Mouse (Mus musculus) cerebellum, adult 18-20 months (tissue): ENCODE results near the gene Epc2.

Experiments used
- DNase-seq, 2 experiments: peaks; one replicate each; pipeline ENCODE4 v3.0.0; 2021

Gene Epc2

GRCm38 (mm10) chr2:49571159-49571920, 120.1 kb downstream of the Epc2 start:
- DNase-seq = no peak

- no peak for DNase-seq
Observed at GRCm38 (mm10) chr2:49572111-49572642, 120.9 kb downstream of the Epc2 start.

- no peak for DNase-seq
Observed at GRCm38 (mm10) chr2:49572684-49573083, 121.4 kb downstream of the Epc2 start.

DNA sequence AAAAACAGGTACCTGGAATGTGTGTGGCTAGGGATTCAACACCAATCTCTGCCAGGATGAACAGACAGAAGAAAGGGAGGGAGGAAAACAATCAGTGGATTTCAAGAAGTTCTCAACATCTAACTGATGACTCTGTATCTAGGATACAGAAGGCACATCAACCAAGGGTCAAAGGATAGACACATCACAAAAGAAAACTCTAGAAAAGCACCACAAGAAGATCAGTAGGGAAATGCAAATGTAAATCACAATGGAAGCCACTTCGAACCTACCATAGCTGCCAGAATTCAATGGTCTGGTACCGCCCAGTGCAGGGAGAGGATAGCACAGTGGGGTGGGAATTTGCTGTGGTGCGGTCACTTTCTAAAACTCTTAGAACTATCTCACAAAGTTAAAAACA, 122.0 kb downstream of the Epc2 start:
- DNase-seq = no peak

DNA sequence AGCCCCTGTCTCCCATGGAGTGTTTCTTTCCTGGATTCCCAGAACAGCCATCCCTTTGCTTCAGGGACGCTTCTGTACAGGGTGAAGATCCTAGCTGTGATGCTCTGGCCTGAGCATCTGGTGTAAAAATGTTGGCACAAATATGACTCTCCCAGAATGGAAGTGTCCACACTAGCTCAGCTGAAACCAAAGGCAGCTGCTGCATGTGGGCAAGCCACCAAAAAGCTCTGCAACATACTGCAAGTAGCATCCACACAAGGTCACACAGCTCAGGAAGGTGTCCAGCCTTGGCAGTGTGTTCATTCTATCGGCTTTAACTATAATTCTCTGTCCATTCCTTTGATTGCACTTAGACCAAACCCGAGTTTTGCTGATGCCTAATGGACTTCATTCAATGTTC, 129.3 kb downstream of the Epc2 start:
- DNase-seq = no peak

DNA sequence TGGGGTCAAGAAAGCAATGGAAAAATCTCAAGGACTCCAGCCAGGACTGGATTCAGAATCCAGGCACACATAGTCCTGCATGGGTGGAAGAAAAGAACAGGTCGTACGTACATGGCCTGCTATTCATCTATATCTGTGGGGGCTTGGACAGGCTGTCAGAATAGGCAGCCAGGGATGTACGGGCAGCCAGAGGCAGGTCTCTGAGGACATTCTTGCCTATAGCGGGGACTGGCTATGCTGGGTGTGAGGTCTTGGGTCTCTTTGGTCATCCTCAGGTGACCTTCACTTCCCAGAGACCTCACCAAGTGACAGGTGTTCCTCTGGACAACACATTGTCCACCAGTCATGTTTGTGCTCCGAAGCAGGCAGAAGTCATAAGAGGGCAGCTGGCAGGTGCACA, 131.3 kb downstream of the Epc2 start:
- DNase-seq = no peak

DNA sequence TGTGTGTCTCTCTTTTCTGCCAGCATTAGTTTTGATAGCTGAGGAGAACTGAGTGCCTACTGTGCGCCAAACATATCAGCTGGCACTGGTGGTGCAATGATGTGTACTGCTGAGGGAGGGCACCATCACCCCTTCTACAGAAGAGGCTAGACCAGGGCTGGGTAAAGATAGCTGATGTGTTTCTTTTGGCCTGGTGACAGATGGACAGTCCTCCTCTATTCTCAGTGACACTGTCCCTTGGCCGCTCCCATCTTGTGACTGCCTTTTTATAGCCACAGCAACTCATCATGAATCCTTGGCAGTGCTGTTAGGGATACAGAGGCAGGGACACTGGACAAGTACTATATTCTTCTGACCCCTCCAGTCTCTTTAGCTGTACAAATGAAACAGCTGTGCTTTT, 132.0 kb downstream of the Epc2 start:
- DNase-seq = no peak

DNA sequence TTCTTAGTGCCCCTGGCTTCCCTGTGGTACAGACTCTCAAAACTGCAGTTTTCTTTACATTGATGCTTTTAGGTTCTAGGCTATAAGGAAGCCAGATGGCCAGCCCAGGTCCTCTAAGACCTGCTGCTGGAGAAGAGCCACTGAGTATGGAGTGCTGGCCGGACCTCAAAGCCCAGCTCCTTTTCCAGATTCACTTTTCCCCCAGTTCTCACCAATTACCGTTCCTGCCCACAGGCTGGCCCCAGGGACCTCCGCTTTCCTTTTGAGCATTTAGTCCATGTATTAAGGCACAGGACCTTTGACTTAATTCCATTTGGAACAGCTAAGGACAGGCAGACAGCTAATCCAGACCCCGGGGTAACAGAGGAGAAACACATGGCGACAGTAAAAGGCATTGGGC, 139.2 kb downstream of the Epc2 start:
- DNase-seq = peak; percentile 63 to 67

GRCm38 (mm10) chr2:49592926-49593325, 141.6 kb downstream of the Epc2 start:
- DNase-seq = no peak

- DNase-seq = peak; percentile 77 to 87
Observed at GRCm38 (mm10) chr2:49594886-49595285, 143.6 kb downstream of the Epc2 start.

DNA sequence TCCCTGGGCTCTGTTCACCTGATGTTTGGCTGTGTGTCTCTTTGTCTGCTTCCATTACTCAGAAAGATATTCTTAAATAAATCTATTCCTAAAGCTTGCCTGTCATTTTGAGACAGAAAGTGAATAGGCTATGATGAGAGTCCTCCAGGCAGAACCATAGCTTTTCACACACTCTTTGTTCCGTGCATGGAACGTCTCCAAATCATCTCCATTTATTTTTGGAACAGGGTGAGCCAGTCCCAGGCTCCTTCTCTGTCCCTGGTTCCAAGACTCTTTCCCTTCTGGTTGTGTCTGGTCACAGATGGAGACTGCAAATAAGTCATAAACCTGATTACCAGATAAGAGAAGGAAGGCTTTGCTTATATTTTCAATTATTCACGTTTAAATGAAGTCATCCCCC, 145.0 kb downstream of the Epc2 start:
- peak; percentile 54 to 69 for DNase-seq

GRCm38 (mm10) chr2:49600021-49600681, 148.9 kb downstream of the Epc2 start:
- DNase-seq = no peak
